Mouse (Mus musculus) lung, embryonic 14.5 days (tissue): ENCODE data around the gene 2700049A03Rik. TPM values are rescaled to one million over a fixed set of nuclear protein-coding genes. Genes with fewer than 3 reads are reported as not detected.

Source experiments
- ATAC-seq: fragments of 200-750 bp; cut with Nextera tagmentation; 2 replicates; pipeline ENCODE4 v1.8.0; 2017; ENCODE audit warnings: mild to moderate bottlenecking, moderate TSS enrichment, moderate library complexity; ENCODE audit not compliant: insufficient read depth
- DNase-seq: peaks from one replicate; pipeline ENCODE4 v3.0.0-alpha.2; 2015
- H3K27ac ChIP-seq: fragments of 300-500 bp; sonication (generic); 2 replicates; pipeline ENCODE4 v1.5.1; 2014; ENCODE audit warnings: low read depth, mild to moderate bottlenecking, moderate library complexity
- H3K27me3 ChIP-seq: fragments of 300-500 bp; sonication (generic); 2 replicates; pipeline ENCODE4 v1.6.1; 2014; ENCODE audit warnings: low read length, control low read depth; ENCODE audit not compliant: insufficient read depth
- H3K36me3 ChIP-seq: fragments of 300-500 bp; sonication (generic); 2 replicates; pipeline ENCODE4 v1.6.1; 2014; ENCODE audit warnings: control low read depth; ENCODE audit not compliant: insufficient read depth
- H3K4me1 ChIP-seq: fragments of 300-500 bp; sonication (generic); 2 replicates; pipeline ENCODE4 v1.6.1; 2014; ENCODE audit warnings: antibody characterized with exemption, control low read depth; ENCODE audit not compliant: insufficient read depth
- H3K4me2 ChIP-seq: fragments of 300-500 bp; sonication (generic); 2 replicates; pipeline ENCODE4 v1.6.1; 2014; ENCODE audit warnings: mild to moderate bottlenecking
- H3K4me3 ChIP-seq: fragments of 300-500 bp; sonication (generic); 2 replicates; pipeline ENCODE4 v1.5.1; 2014; ENCODE audit warnings: low read depth, low read length
- H3K9ac ChIP-seq: fragments of 300-500 bp; sonication (generic); 2 replicates; pipeline ENCODE4 v1.6.1; 2014
- H3K9me3 ChIP-seq: fragments of 300-500 bp; sonication (generic); 2 replicates; pipeline ENCODE4 v1.6.1; 2016; ENCODE audit warnings: low read depth, low read length, control low read depth
- CTCF ChIP-seq: IDR thresholded peaks from 2 replicates; pipeline ENCODE4 v1.5.1; 2016; ENCODE audit warnings: antibody characterized with exemption, low read depth
- WGBS: fragments of 180-500 bp; shearing (Covaris S2); extraction: QIAGEN DNeasy Blood & Tissue Kit; methylation state at CpG from one replicate; pipeline ENCODE4 v1.1.7; 2014; 5-methylcytosine and 5-hydroxymethylcytosine counted together
- polyA plus RNA-seq: library from polyadenylated mRNA; unstranded; fragments of >200 nt; fragmentation: Nextera tagmentation; extraction: Ambion mirVana; gene quantifications from 2 replicates; pipeline ENCODE4 v1.2.1, GENCODE M21; 2014

Gene 2700049A03Rik
- polyA plus RNA-seq, 1 experiment from 2014 or later, result 13.6 TPM

- H3K9me3 ChIP-seq, result peaks cover 21% of the 10 kb centered on the region
- no peak for TF ChIP-seq CTCF
- 93% methylated on average over 9 of the region's 9 CpGs for WGBS
- no peak overlapping the region for H3K9ac ChIP-seq
- ATAC-seq (no peak), DNase-seq (no peak)
- no peak overlapping the region for H3K4me2 ChIP-seq
- H3K27ac ChIP-seq, result no peak overlapping the region
- H3K4me1 ChIP-seq, result no peaks in the 10 kb centered on the region
- H3K4me3 ChIP-seq, result no peak overlapping the region
- H3K27me3 ChIP-seq, result no peaks in the 10 kb centered on the region
- peaks cover 24% of the 10 kb centered on the region for H3K36me3 ChIP-seq
Measured at GRCm38 (mm10) chr12:71242791-71243190, 106.1 kb downstream of the 2700049A03Rik start.

- 0 out of 2 replicates have a peak, but pooled peaks cover 4% of the 10 kb centered on the region for H3K4me1 ChIP-seq
- no peaks in the 10 kb centered on the region for H3K27me3 ChIP-seq
- no peak overlapping the region for H3K4me3 ChIP-seq
- no peak overlapping the region for H3K9ac ChIP-seq
- peak overlapping the region; percentile 25; the same call in 1 of the 2 replicates for H3K27ac ChIP-seq
- ATAC-seq, result no peak
- peaks cover 21% of the 10 kb centered on the region for H3K9me3 ChIP-seq
- DNase-seq, result no peak
- 77% methylated on average over 11 of the region's 11 CpGs for WGBS
- no peak overlapping the region for H3K4me2 ChIP-seq
- no peak for TF ChIP-seq CTCF
- H3K36me3 ChIP-seq, result peaks cover 24% of the 10 kb centered on the region
Measured at GRCm38 (mm10) chr12:71244766-71245390, 108.2 kb downstream of the 2700049A03Rik start.

- 0 out of 2 replicates have a peak, but pooled peaks cover 4% of the 10 kb centered on the region for H3K4me1 ChIP-seq
- no peak overlapping the region for H3K9ac ChIP-seq
- H3K9me3 ChIP-seq, result peaks cover 12% of the 10 kb centered on the region
- 64% methylated on average over 8 of the region's 8 CpGs for whole genome bisulfite sequencing
- no peaks in the 10 kb centered on the region for H3K27me3 ChIP-seq
- DNase-seq (no peak), ATAC-seq (no peak)
- H3K4me3 ChIP-seq, result no peak overlapping the region
- no peak overlapping the region for H3K27ac ChIP-seq
- H3K4me2 ChIP-seq, result no peak overlapping the region
- TF ChIP-seq CTCF, result no peak
- H3K36me3 ChIP-seq, result peaks cover 19% of the 10 kb centered on the region
Measured at GRCm38 (mm10) chr12:71247191-71247590, 110.5 kb downstream of the 2700049A03Rik start.

- Histone ChIP-seq H3K4me1 (0 out of 2 replicates have a peak, but pooled peaks cover 4% of the 10 kb centered on the region), H3K4me3 (no peak overlapping the region), H3K9ac (0 out of 2 replicates have a peak overlapping the region, but pooled peaks have one; percentile 20), H3K4me2 (peak overlapping the region; percentile 49), H3K27ac (peak overlapping the region; percentile 66), H3K9me3 (peaks cover 3% of the 10 kb centered on the region; the same call in 1 of the 2 replicates), H3K36me3 (peaks cover 2% of the 10 kb centered on the region), H3K27me3 (no peaks in the 10 kb centered on the region)
- TF ChIP-seq CTCF, result no peak
- WGBS, result 21% methylated on average over 9 of the region's 9 CpGs
- DNase-seq (peak; percentile 70), ATAC-seq (peak; percentile 71; the same call in 1 of the 2 replicates)
Measured at GRCm38 (mm10) chr12:71249348-71249747, 112.7 kb downstream of the 2700049A03Rik start.

- 34% methylated on average over 11 of the region's 11 CpGs for WGBS
- no peak overlapping the region for H3K27ac ChIP-seq
Measured at GRCm38 (mm10) chr12:71252509-71253167, 116.0 kb downstream of the 2700049A03Rik start.

GRCm38 (mm10) chr12:71254779-71255178, 118.1 kb downstream of the 2700049A03Rik start:
- H3K9me3 ChIP-seq, result no peaks in the 10 kb centered on the region; the same call in 1 of the 2 replicates
- no peak overlapping the region for H3K27ac ChIP-seq
- no peak overlapping the region for H3K4me2 ChIP-seq
- no peak for DNase-seq
- ATAC-seq, result no peak
- no peaks in the 10 kb centered on the region for H3K27me3 ChIP-seq
- no peak overlapping the region for H3K4me3 ChIP-seq
- no peaks in the 10 kb centered on the region for H3K4me1 ChIP-seq
- 69% methylated on average over 7 of the region's 7 CpGs for WGBS
- H3K36me3 ChIP-seq, result no peaks in the 10 kb centered on the region
- TF ChIP-seq CTCF, result no peak
- H3K9ac ChIP-seq, result no peak overlapping the region

More at GRCm38 (mm10) chr12:71252509-71253167, 116.0 kb downstream of the 2700049A03Rik start:
- no peaks in the 10 kb centered on the region for H3K27me3 ChIP-seq
- H3K9me3 ChIP-seq, result no peaks in the 10 kb centered on the region; the same call in 1 of the 2 replicates
- no peak overlapping the region for H3K4me2 ChIP-seq
- no peak overlapping the region for H3K9ac ChIP-seq
- peak; percentile 16 for DNase-seq
- TF ChIP-seq CTCF, result no peak
- no peak overlapping the region for H3K4me3 ChIP-seq
- H3K36me3 ChIP-seq, result no peaks in the 10 kb centered on the region
- ATAC-seq, result no peak; the same call in 1 of the 2 replicates
- H3K4me1 ChIP-seq, result 0 out of 2 replicates have a peak, but pooled peaks cover 4% of the 10 kb centered on the region
